Mouse (Mus musculus) CH12.LX (cell line): ENCODE data around the gene Grid1. TPM values are rescaled to one million over a fixed set of nuclear protein-coding genes. Genes with fewer than 3 reads are reported as not detected.

Source experiments
- DNase-seq: peaks from one replicate; pipeline ENCODE4 v3.0.0-alpha.2; 2013; ENCODE audit errors: extremely low read depth
- H3K27ac ChIP-seq: 2 replicates; pipeline ENCODE4 v1.5.1; 2012; ENCODE audit warnings: low read depth, mild to moderate bottlenecking, control low read depth, moderate library complexity; ENCODE audit not compliant: insufficient read depth
- H3K27me3 ChIP-seq: replicated peaks from 2 replicates; pipeline ENCODE3; 2012; ENCODE audit warnings: inconsistent platforms
- H3K36me3 ChIP-seq, 2 experiments: replicated peaks in 1 of 2; 2 replicates each; pipeline versions ENCODE3 to v1.6.1; 2012; ENCODE audit warnings: inconsistent platforms in 1 of 2, low read length in 1 of 2, mild to moderate bottlenecking in 1 of 2, mixed read lengths in 1 of 2, moderate library complexity in 1 of 2; ENCODE audit not compliant: control insufficient read depth in 1 of 2, insufficient read depth in 1 of 2
- H3K4me1 ChIP-seq, 2 experiments: 2 replicates each; pipeline ENCODE4 v1.6.1; 2012; ENCODE audit warnings: inconsistent platforms in 1 of 2, moderate library complexity in 1 of 2; ENCODE audit not compliant: insufficient read depth in 2 of 2, control insufficient read depth in 1 of 2
- H3K4me2 ChIP-seq: 2 replicates; pipeline ENCODE4 v1.6.1; 2012; ENCODE audit warnings: low read depth, mild to moderate bottlenecking, control low read depth; ENCODE audit not compliant: poor library complexity, insufficient read depth, severe bottlenecking
- H3K4me3 ChIP-seq, 3 experiments: fragments of 150-350 bp in 1 of 3; sonication (generic) in 1 of 3; replicated peaks in 1 of 3; 2 replicates each; pipeline versions ENCODE3 to v1.5.1; 2011 to 2012; ENCODE audit warnings: low read depth in 2 of 3, low read length in 2 of 3, mild to moderate bottlenecking in 2 of 3, moderate library complexity in 2 of 3, control low read depth in 1 of 3, improper control_type of control experiment in 1 of 3, inconsistent platforms in 1 of 3, mixed read lengths in 1 of 3; ENCODE audit not compliant: poor library complexity in 1 of 3
- H3K79me2 ChIP-seq: replicated peaks from 2 replicates; pipeline ENCODE4 v1.6.1; 2012; ENCODE audit warnings: mild to moderate bottlenecking, moderate library complexity; ENCODE audit not compliant: control insufficient read depth, poor library complexity, insufficient read depth, severe bottlenecking; ENCODE audit errors: extremely low read depth
- H3K9ac ChIP-seq: 2 replicates; pipeline ENCODE4 v1.6.1; 2012; ENCODE audit warnings: low read depth, mild to moderate bottlenecking, control low read depth, moderate library complexity; ENCODE audit not compliant: insufficient read depth
- H3K9me3 ChIP-seq: replicated peaks from 2 replicates; pipeline ENCODE3; 2012; ENCODE audit warnings: low read length, inconsistent platforms, mixed read lengths
- CHD1 ChIP-seq: IDR thresholded peaks from 2 replicates; pipeline ENCODE4 v1.6.1; 2012; ENCODE audit warnings: low read depth, low read length, improper control_type of control experiment, inconsistent platforms
- CTCF ChIP-seq, 2 experiments: IDR thresholded peaks in 1 of 2; conservative IDR thresholded peaks in 1 of 2; 2 replicates each; pipeline ENCODE4 v1.5.1; 2011 to 2012; ENCODE audit warnings: low read depth in 2 of 2, low read length in 2 of 2, improper control_type of control experiment in 1 of 2, inconsistent platforms in 1 of 2, mild to moderate bottlenecking in 1 of 2, moderate library complexity in 1 of 2
- E2F4 ChIP-seq: IDR thresholded peaks from 2 replicates; pipeline ENCODE4 v1.6.1; 2011; ENCODE audit warnings: low read depth, low read length, improper control_type of control experiment; ENCODE audit not compliant: insufficient replicate concordance
- ELF1 ChIP-seq: IDR thresholded peaks from 2 replicates; pipeline ENCODE4 v1.6.1; 2014; ENCODE audit warnings: low read depth, mild to moderate bottlenecking, inconsistent platforms, low read length, improper control_type of control experiment
- ETS1 ChIP-seq: conservative IDR thresholded peaks from 2 replicates; pipeline ENCODE4 v1.6.1; 2012; ENCODE audit warnings: low read depth, mild to moderate bottlenecking, inconsistent platforms, low read length, improper control_type of control experiment, moderate library complexity
- GABPA ChIP-seq: IDR thresholded peaks from 2 replicates; pipeline ENCODE4 v1.6.1; 2012; ENCODE audit warnings: low read depth, low read length, improper control_type of control experiment, inconsistent platforms; ENCODE audit not compliant: insufficient replicate concordance
- HCFC1 ChIP-seq: IDR thresholded peaks from 2 replicates; pipeline ENCODE4 v1.6.1; 2012; ENCODE audit warnings: low read depth, mild to moderate bottlenecking, inconsistent platforms, low read length, improper control_type of control experiment
- JUN ChIP-seq: IDR thresholded peaks from 2 replicates; pipeline ENCODE4 v1.6.1; 2011; ENCODE audit warnings: low read depth, mild to moderate bottlenecking, low read length, improper control_type of control experiment, moderate library complexity; ENCODE audit not compliant: insufficient read depth
- JUND ChIP-seq: conservative IDR thresholded peaks from 2 replicates; pipeline ENCODE4 v1.6.1; 2011; ENCODE audit warnings: low read depth, low read length, improper control_type of control experiment
- KAT2A ChIP-seq: IDR thresholded peaks from 2 replicates; pipeline ENCODE4 v1.6.1; 2012; ENCODE audit warnings: low read length, improper control_type of control experiment, inconsistent platforms; ENCODE audit not compliant: insufficient replicate concordance
- MAFK ChIP-seq: IDR thresholded peaks from 2 replicates; pipeline ENCODE4 v1.6.1; 2011; ENCODE audit warnings: low read length, improper control_type of control experiment; ENCODE audit not compliant: insufficient replicate concordance
- MAZ ChIP-seq: IDR thresholded peaks from 2 replicates; pipeline ENCODE4 v1.6.1; 2012; ENCODE audit warnings: low read depth, mild to moderate bottlenecking, inconsistent platforms, low read length, improper control_type of control experiment, moderate library complexity
- MEF2A ChIP-seq: IDR thresholded peaks from 2 replicates; pipeline ENCODE4 v1.6.1; 2014; ENCODE audit warnings: low read depth, mild to moderate bottlenecking, inconsistent platforms, low read length, improper control_type of control experiment, borderline replicate concordance
- MXI1 ChIP-seq: IDR thresholded peaks from 2 replicates; pipeline ENCODE4 v1.6.1; 2011; ENCODE audit warnings: mild to moderate bottlenecking, low read depth, low read length, improper control_type of control experiment
- MYC ChIP-seq: IDR thresholded peaks from 2 replicates; pipeline ENCODE4 v1.6.1; 2011; ENCODE audit warnings: low read depth, mild to moderate bottlenecking, improper control_type of control experiment, low read length
- NELFE ChIP-seq: IDR thresholded peaks from 2 replicates; pipeline ENCODE4 v1.6.1; 2011; ENCODE audit warnings: low read depth, low read length, improper control_type of control experiment
- NRF1 ChIP-seq: IDR thresholded peaks from 2 replicates; pipeline ENCODE4 v1.6.1; 2014; ENCODE audit warnings: low read depth, mild to moderate bottlenecking, inconsistent platforms, low read length, improper control_type of control experiment, moderate library complexity
- PAX5 ChIP-seq: IDR thresholded peaks from 2 replicates; pipeline ENCODE4 v1.6.1; 2012; ENCODE audit warnings: low read length, inconsistent platforms, mixed read lengths
- POLR2A ChIP-seq: IDR thresholded peaks from 2 replicates; pipeline ENCODE4 v1.6.1; 2011; ENCODE audit warnings: low read depth, mild to moderate bottlenecking, improper control_type of control experiment, low read length
- RAD21 ChIP-seq: IDR thresholded peaks from 2 replicates; pipeline ENCODE4 v1.6.1; 2011; ENCODE audit warnings: low read depth, mild to moderate bottlenecking, low read length, improper control_type of control experiment, moderate library complexity
- RCOR1 ChIP-seq: conservative IDR thresholded peaks from 2 replicates; pipeline ENCODE4 v1.6.1; 2012; ENCODE audit warnings: low read depth, mild to moderate bottlenecking, inconsistent platforms, low read length, improper control_type of control experiment
- SIN3A ChIP-seq: IDR thresholded peaks from 2 replicates; pipeline ENCODE4 v1.6.1; 2012; ENCODE audit warnings: low read length, improper control_type of control experiment, inconsistent platforms
- SMC3 ChIP-seq: IDR thresholded peaks from 2 replicates; pipeline ENCODE4 v1.6.1; 2011; ENCODE audit warnings: low read depth, low read length, improper control_type of control experiment
- TBP ChIP-seq: conservative IDR thresholded peaks from 2 replicates; pipeline ENCODE4 v1.6.1; 2011; ENCODE audit warnings: low read depth, low read length, improper control_type of control experiment
- UBTF ChIP-seq: IDR thresholded peaks from 2 replicates; pipeline ENCODE4 v1.6.1; 2012; ENCODE audit warnings: low read depth, mild to moderate bottlenecking, inconsistent platforms, low read length, improper control_type of control experiment, moderate library complexity
- USF2 ChIP-seq: conservative IDR thresholded peaks from 2 replicates; pipeline ENCODE4 v1.6.1; 2011; ENCODE audit warnings: low read depth, low read length, improper control_type of control experiment
- ZC3H11A ChIP-seq: IDR thresholded peaks from 2 replicates; pipeline ENCODE4 v1.6.1; 2012; ENCODE audit warnings: low read depth, mild to moderate bottlenecking, inconsistent platforms, low read length, improper control_type of control experiment
- ZMIZ1 ChIP-seq: IDR thresholded peaks from 2 replicates; pipeline ENCODE4 v1.6.1; 2012; ENCODE audit warnings: low read depth, mild to moderate bottlenecking, inconsistent platforms, low read length, improper control_type of control experiment
- ZNF384 ChIP-seq: IDR thresholded peaks from 2 replicates; pipeline ENCODE4 v1.6.1; 2012; ENCODE audit warnings: low read depth, low read length, improper control_type of control experiment, inconsistent platforms
- dilution Hi-C: fragments of 300-500 bp; cut with MboI; formaldehyde crosslinking; loops from 2 replicates; pipeline ENCODE4 v1.14.3; 2020; ENCODE audit warnings: low sequenced_read_pairs; ENCODE audit not compliant: extremely low pct_unique_long_range_greater_than_20kb, extremely low pct_ligation_motif_present
- in situ Hi-C: fragments of 300-500 bp; cut with MboI; formaldehyde crosslinking; loops from 3 replicates; pipeline ENCODE4 v1.14.3; 2019; ENCODE audit warnings: low sequenced_read_pairs, low pct_ligation_motif_present, low pct_unique_long_range_greater_than_20kb, mixed read lengths
- polyA plus RNA-seq: library from polyadenylated mRNA; unstranded; fragments of >175 nt; gene quantifications from 2 replicates; pipeline ENCODE4 v1.2.1, GENCODE M21; 2012; ENCODE audit warnings: low read depth; ENCODE audit not compliant: insufficient read length
- total RNA-seq, 2 experiments: library from RNA; depleted of rRNA; stranded (reverse); fragments of 300-350 nt in 1 of 2; fragments of >200 nt in 1 of 2; gene quantifications; 2 replicates each; pipeline ENCODE4 v1.2.3; 2012 to 2014

Grid1 gene
- total and polyA plus RNA-seq, 3 experiments: not detected

- dilution Hi-C loops (no loop called here), in situ Hi-C loops (loop anchor here (10.0 kb wide), 1 partner anchor 279 kb away; no protein-coding TSS in a partner anchor)
- TF ChIP-seq NRF1 (no peak), ZC3H11A (no peak), UBTF (no peak), HCFC1 (no peak), SIN3A (no peak), JUND (no peak), PAX5 (no peak), MYC (no peak), ZNF384 (no peak), MAFK (no peak), MXI1 (no peak), NELFE (no peak), JUN (no peak), SMC3 (no peak), KAT2A (no peak), ELF1 (no peak), GABPA (no peak), POLR2A (no peak)
- peaks cover 21% of the 10 kb centered on the region for H3K27me3 ChIP-seq
- H3K36me3 ChIP-seq: no peaks in the 10 kb centered on the region
- H3K79me2 ChIP-seq: no peaks in the 10 kb centered on the region
- H3K9me3 ChIP-seq: no peaks in the 10 kb centered on the region
- no peak overlapping the region for H3K9ac ChIP-seq
- no peak overlapping the region for H3K4me2 ChIP-seq
- no peak for DNase-seq
- 0 out of 4 replicates have a peak, but pooled peaks cover 0 to 4% of the 10 kb centered on the region in 2 experiments for H3K4me1 ChIP-seq
- no peak overlapping the region for H3K27ac ChIP-seq
- no peak overlapping the region for H3K4me3 ChIP-seq
These were observed 273.8 kb downstream of the Grid1 start for GRCm38 (mm10) chr14:35093561-35094186.

- H3K79me2 ChIP-seq: no peaks in the 10 kb centered on the region
- H3K4me2 ChIP-seq: no peak overlapping the region
- no peaks in the 10 kb centered on the region for H3K9me3 ChIP-seq
- in situ Hi-C loops: loop anchor here (10.0 kb wide), 1 partner anchor 281 kb away; no protein-coding TSS in a partner anchor
- no peak overlapping the region for H3K27ac ChIP-seq
- H3K4me3 ChIP-seq: no peak overlapping the region
- no peaks in the 10 kb centered on the region for H3K4me1 ChIP-seq
- DNase-seq: no peak
- H3K27me3 ChIP-seq: peaks cover 17% of the 10 kb centered on the region
- H3K36me3 ChIP-seq: no peaks in the 10 kb centered on the region
- dilution Hi-C loops: no loop called here
- TF ChIP-seq ZMIZ1: no peak
- no peak for TF ChIP-seq MEF2A
- TF ChIP-seq CTCF (conservative IDR thresholded peaks at IDR 0.05 in 1 of 2, IDR thresholded peaks at IDR 0.05 in 1 of 2; ENCODE audit: low read depth in 2 of 2, low read length in 2 of 2): no peak
- no peak for TF ChIP-seq TBP
- no peak for TF ChIP-seq RCOR1
- TF ChIP-seq JUN: no peak
- TF ChIP-seq MYC: no peak
- no peak for TF ChIP-seq PAX5
- no peak for TF ChIP-seq POLR2A
- TF ChIP-seq ZNF384: no peak
- TF ChIP-seq KAT2A: no peak
- TF ChIP-seq ZC3H11A: no peak
- TF ChIP-seq ETS1: no peak
- TF ChIP-seq MAFK: no peak
- TF ChIP-seq E2F4: no peak
- TF ChIP-seq USF2: no peak
- TF ChIP-seq CHD1: no peak
- TF ChIP-seq MAZ: no peak
- TF ChIP-seq RAD21: no peak
- H3K9ac ChIP-seq: no peak overlapping the region
These were observed 275.7 kb downstream of the Grid1 start for GRCm38 (mm10) chr14:35095506-35096059.
